24 mouse cellular contexts compared by ENCODE assay signal in genomic region chr16:32685405-32685804, GRCm38 (mm10). TPM values are rescaled to one million over a fixed set of nuclear protein-coding genes. Genes with fewer than 3 reads are reported as not detected.
"Had no signal": no experiment of that assay in that cellular context is flagged by ENCODE, and none has a peak within 500 bp of the region (broad histone marks: within the 10 kb centered on the region; RNA-seq: fewer than 3 reads in every experiment).

No protein-coding gene starts in this region.

- ATAC-seq: midbrain, embryonic 13.5 days; midbrain, embryonic 16.5 days had no signal

- H3K4me2 ChIP-seq: kidney, embryonic 15.5 days; limb, embryonic 12.5 days; limb, embryonic 15.5 days; liver, embryonic 15.5 days; midbrain, embryonic 13.5 days; neural tube, embryonic 13.5 days; stomach, embryonic 15.5 days had no signal

- H3K4me1 ChIP-seq: limb, embryonic 12.5 days; limb, embryonic 15.5 days; midbrain, embryonic 10.5 days; midbrain, embryonic 13.5 days; neural tube, embryonic 13.5 days; stomach, embryonic 15.5 days had no signal

- H3K9me3 ChIP-seq: kidney, embryonic 15.5 days; limb, embryonic 12.5 days; limb, embryonic 15.5 days; liver, embryonic 15.5 days; megakaryocyte, embryonic 14.5 days; midbrain, embryonic 10.5 days; midbrain, embryonic 13.5 days; neural tube, embryonic 13.5 days; stomach, embryonic 15.5 days had no signal

- H3K4me3 ChIP-seq: kidney, embryonic 15.5 days; limb, embryonic 12.5 days; limb, embryonic 15.5 days; liver, embryonic 15.5 days; megakaryocyte, embryonic 14.5 days; midbrain, embryonic 10.5 days; midbrain, embryonic 13.5 days; myocyte; neural tube, embryonic 13.5 days; stomach, embryonic 15.5 days had no signal

- H3K27me3 ChIP-seq: kidney, embryonic 15.5 days; limb, embryonic 12.5 days; limb, embryonic 15.5 days; liver, embryonic 15.5 days; megakaryocyte, embryonic 14.5 days; midbrain, embryonic 13.5 days; neural tube, embryonic 13.5 days; stomach, embryonic 15.5 days had no signal

- DNase-seq: kidney, adult 11 months; kidney, adult 8-10 months; kidney, postnatal 10 days; kidney, postnatal 36 days; left cerebral cortex, postnatal 4 days; retina, postnatal 1 day; right cerebral cortex, postnatal 25 days; spleen, adult 18-20 months; thymus, adult 2 months; thymus, postnatal 4 days had no signal

- H3K9ac ChIP-seq: kidney, embryonic 15.5 days; limb, embryonic 12.5 days; limb, embryonic 15.5 days; liver, embryonic 15.5 days; midbrain, embryonic 13.5 days; neural tube, embryonic 13.5 days; stomach, embryonic 15.5 days had no signal

- H3K27ac ChIP-seq: kidney, embryonic 15.5 days; limb, embryonic 12.5 days; limb, embryonic 15.5 days; liver, embryonic 15.5 days; midbrain, embryonic 10.5 days; midbrain, embryonic 13.5 days; neural tube, embryonic 13.5 days; stomach, embryonic 15.5 days had no signal

RNA-seq across cellular contexts. Expression of gene Muc4, which starts 50.3 kb away (rescaled TPM):
- total RNA-seq: layer of hippocampus, postnatal 14 days; left cerebral cortex, postnatal 14 days; left cerebral cortex, postnatal 4 days; monocyte, adult 5-6 weeks had no signal
- polyA plus RNA-seq: limb, embryonic 12.5 days; limb, embryonic 15.5 days; midbrain, embryonic 13.5 days; midbrain, embryonic 16.5 days; neural tube, embryonic 13.5 days had no signal
